Mouse (Mus musculus) MEL (cell line): ENCODE results near the gene Negr1. TPM values are rescaled to one million over a fixed set of nuclear protein-coding genes. Genes with fewer than 3 reads are reported as not detected.

Experiments
- DNase-seq: peaks from one replicate; pipeline ENCODE4 v3.0.0; 2011; ENCODE audit warnings: low read depth, low spot score
- H3K27ac ChIP-seq: 2 replicates; pipeline ENCODE4 v1.5.1; 2012; ENCODE audit warnings: low read depth, mild to moderate bottlenecking, control low read depth, low read length, moderate library complexity; ENCODE audit not compliant: control insufficient read depth
- H3K27me3 ChIP-seq, 2 experiments: fragments of 150-350 bp in 1 of 2; sonication (generic) in 1 of 2; 2 replicates each; pipeline ENCODE4 v1.6.1; 2012; ENCODE audit warnings: low read length in 2 of 2, mild to moderate bottlenecking in 2 of 2, improper control_type of control experiment in 1 of 2, moderate library complexity in 1 of 2; ENCODE audit not compliant: insufficient read depth in 2 of 2, control insufficient read depth in 1 of 2
- H3K36me3 ChIP-seq, 2 experiments: 2 replicates each; pipeline ENCODE4 v1.6.1; 2012 to 2014; ENCODE audit warnings: low read length in 2 of 2, improper control_type of control experiment in 1 of 2, inconsistent platforms in 1 of 2, mild to moderate bottlenecking in 1 of 2; ENCODE audit not compliant: insufficient read depth in 2 of 2, control insufficient read depth in 1 of 2
- H3K4me1 ChIP-seq, 2 experiments: fragments of 150-350 bp in 1 of 2; sonication (generic) in 1 of 2; 2 replicates each; pipeline ENCODE4 v1.6.1; 2012; ENCODE audit warnings: low read length in 2 of 2, improper control_type of control experiment in 1 of 2, mild to moderate bottlenecking in 1 of 2; ENCODE audit not compliant: insufficient read depth in 2 of 2, control insufficient read depth in 1 of 2
- H3K4me3 ChIP-seq, 2 experiments: fragments of 150-350 bp in 1 of 2; sonication (generic) in 1 of 2; 2 replicates each; pipeline ENCODE4 v1.5.1; 2012; ENCODE audit warnings: low read depth in 2 of 2, low read length in 2 of 2, mild to moderate bottlenecking in 2 of 2, moderate library complexity in 2 of 2, control low read depth in 1 of 2, improper control_type of control experiment in 1 of 2; ENCODE audit not compliant: control insufficient read depth in 1 of 2, insufficient read depth in 1 of 2
- H3K79me2 ChIP-seq: 2 replicates; pipeline ENCODE4 v1.6.1; 2012; ENCODE audit warnings: mild to moderate bottlenecking, low read length, moderate library complexity; ENCODE audit not compliant: control insufficient read depth, poor library complexity, insufficient read depth
- H3K9ac ChIP-seq: 2 replicates; pipeline ENCODE4 v1.6.1; 2012; ENCODE audit warnings: low read depth, mild to moderate bottlenecking, control low read depth, low read length, moderate library complexity; ENCODE audit not compliant: control insufficient read depth, poor library complexity, severe bottlenecking
- H3K9me3 ChIP-seq: fragments of 150-350 bp; sonication (generic); replicated peaks from 2 replicates; pipeline ENCODE4 v1.6.1; 2012; ENCODE audit warnings: mild to moderate bottlenecking, low read length, improper control_type of control experiment, moderate library complexity; ENCODE audit not compliant: insufficient read depth
- ELF1 ChIP-seq: IDR thresholded peaks from 2 replicates; pipeline ENCODE4 v1.6.1; 2014; ENCODE audit warnings: low read depth, mild to moderate bottlenecking, inconsistent platforms, low read length, improper control_type of control experiment, moderate library complexity
- ETS1 ChIP-seq: IDR thresholded peaks from 2 replicates; pipeline ENCODE4 v1.6.1; 2012; ENCODE audit warnings: low read depth, mild to moderate bottlenecking, inconsistent platforms, low read length, improper control_type of control experiment, moderate library complexity
- GABPA ChIP-seq: IDR thresholded peaks from 2 replicates; pipeline ENCODE4 v1.6.1; 2012; ENCODE audit warnings: low read depth, mild to moderate bottlenecking, inconsistent platforms, low read length, improper control_type of control experiment, moderate library complexity
- GATA1 ChIP-seq: IDR thresholded peaks from 2 replicates; pipeline ENCODE4 v1.6.1; 2011; ENCODE audit warnings: low read depth, low read length, improper control_type of control experiment
- JUND ChIP-seq: IDR thresholded peaks from 2 replicates; pipeline ENCODE4 v1.6.1; 2011; ENCODE audit warnings: low read depth, mild to moderate bottlenecking, improper control_type of control experiment, low read length
- KAT2A ChIP-seq: conservative IDR thresholded peaks from 2 replicates; pipeline ENCODE4 v1.6.1; 2012; ENCODE audit warnings: low read depth, low read length, improper control_type of control experiment, inconsistent platforms
- MAFK ChIP-seq: IDR thresholded peaks from 2 replicates; pipeline ENCODE4 v1.6.1; 2011; ENCODE audit warnings: low read depth, mild to moderate bottlenecking, low read length, improper control_type of control experiment, borderline replicate concordance
- MAX ChIP-seq: IDR thresholded peaks from 2 replicates; pipeline ENCODE4 v1.6.1; 2011; ENCODE audit warnings: low read length, improper control_type of control experiment
- MEF2A ChIP-seq: IDR thresholded peaks from 2 replicates; pipeline ENCODE4 v1.6.1; 2014; ENCODE audit warnings: low read depth, mild to moderate bottlenecking, inconsistent platforms, low read length, improper control_type of control experiment; ENCODE audit not compliant: poor library complexity, insufficient replicate concordance, severe bottlenecking; ENCODE audit errors: extremely low read depth
- MYC ChIP-seq: IDR thresholded peaks from 2 replicates; pipeline ENCODE4 v1.6.1; 2011; ENCODE audit warnings: low read depth, mild to moderate bottlenecking, low read length, improper control_type of control experiment, moderate library complexity
- NELFE ChIP-seq: IDR thresholded peaks from 2 replicates; pipeline ENCODE4 v1.6.1; 2011; ENCODE audit warnings: low read depth, low read length, improper control_type of control experiment
- NRF1 ChIP-seq: IDR thresholded peaks from 2 replicates; pipeline ENCODE4 v1.6.1; 2014; ENCODE audit warnings: low read depth, mild to moderate bottlenecking, inconsistent platforms, low read length, improper control_type of control experiment, moderate library complexity; ENCODE audit not compliant: poor library complexity, insufficient read depth, severe bottlenecking
- POLR2A ChIP-seq, 2 experiments: IDR thresholded peaks; 2 replicates each; pipeline ENCODE4 v1.6.1; 2011 to 2012; ENCODE audit warnings: low read length in 2 of 2, mild to moderate bottlenecking in 2 of 2, control low read depth in 1 of 2, improper control_type of control experiment in 1 of 2, low read depth in 1 of 2, moderate library complexity in 1 of 2; ENCODE audit not compliant: control insufficient read depth in 1 of 2, insufficient read depth in 1 of 2, poor library complexity in 1 of 2
- POLR2AphosphoS2 ChIP-seq: IDR thresholded peaks from 2 replicates; pipeline ENCODE4 v1.6.1; 2011; ENCODE audit warnings: low read length, improper control_type of control experiment
- POLR2AphosphoS5 ChIP-seq: IDR thresholded peaks from 2 replicates; pipeline ENCODE4 v1.6.1; 2012; ENCODE audit warnings: low read depth, borderline replicate concordance, mild to moderate bottlenecking, inconsistent platforms, low read length, moderate library complexity, mixed read lengths
- RAD21 ChIP-seq: IDR thresholded peaks from 2 replicates; pipeline ENCODE4 v1.6.1; 2011; ENCODE audit warnings: mild to moderate bottlenecking, low read depth, low read length, improper control_type of control experiment
- RCOR1 ChIP-seq: IDR thresholded peaks from 2 replicates; pipeline ENCODE4 v1.6.1; 2012; ENCODE audit warnings: low read depth, mild to moderate bottlenecking, inconsistent platforms, low read length, improper control_type of control experiment
- SIN3A ChIP-seq: IDR thresholded peaks from 2 replicates; pipeline ENCODE4 v1.6.1; 2012; ENCODE audit warnings: low read length, improper control_type of control experiment, inconsistent platforms
- SMC3 ChIP-seq: IDR thresholded peaks from 2 replicates; pipeline ENCODE4 v1.6.1; 2011; ENCODE audit warnings: low read depth, low read length, improper control_type of control experiment
- TBP ChIP-seq: IDR thresholded peaks from 2 replicates; pipeline ENCODE4 v1.8.0; 2011; ENCODE audit warnings: low read depth, low read length, improper control_type of control experiment
- TCF12 ChIP-seq: IDR thresholded peaks from 2 replicates; pipeline ENCODE4 v1.6.1; 2014; ENCODE audit warnings: low read depth, mild to moderate bottlenecking, inconsistent platforms, low read length, improper control_type of control experiment, moderate library complexity
- USF1 ChIP-seq: IDR thresholded peaks from 2 replicates; pipeline ENCODE4 v1.6.1; 2014; ENCODE audit warnings: low read depth, mild to moderate bottlenecking, inconsistent platforms, low read length, improper control_type of control experiment, moderate library complexity
- ZC3H11A ChIP-seq: IDR thresholded peaks from 2 replicates; pipeline ENCODE4 v1.6.1; 2012; ENCODE audit warnings: low read depth, mild to moderate bottlenecking, inconsistent platforms, low read length, improper control_type of control experiment
- ZMIZ1 ChIP-seq: IDR thresholded peaks from 2 replicates; pipeline ENCODE4 v1.6.1; 2012; ENCODE audit warnings: low read depth, mild to moderate bottlenecking, inconsistent platforms, low read length, improper control_type of control experiment, moderate library complexity
- ZNF384 ChIP-seq: IDR thresholded peaks from 2 replicates; pipeline ENCODE4 v1.6.1; 2012; ENCODE audit warnings: low read depth, mild to moderate bottlenecking, inconsistent platforms, low read length, improper control_type of control experiment
- polyA plus RNA-seq, 2 experiments: library from polyadenylated mRNA; stranded (reverse) in 1 of 2; unstranded in 1 of 2; fragments of >175 nt in 1 of 2; fragments of >200 nt in 1 of 2; gene quantifications; 2 replicates each; pipeline versions ENCODE4 v1.2.1 to v1.2.4; 2012; ENCODE audit warnings: low replicate concordance in 2 of 2, low read depth in 1 of 2; ENCODE audit not compliant: insufficient read length in 2 of 2, insufficient read depth in 1 of 2, missing spikeins in 1 of 2
- total RNA-seq: library from RNA; depleted of rRNA; stranded (reverse); fragments of 300-350 nt; gene quantifications from 2 replicates; pipeline ENCODE4 v1.2.3, GENCODE M21; 2012

Gene Negr1
- total and polyA plus RNA-seq, 3 experiments: not detected

- TF ChIP-seq MAX: no peak
- TF ChIP-seq ZNF384: no peak
- no peak for TF ChIP-seq MYC
- no peak for TF ChIP-seq ETS1
- TF ChIP-seq KAT2A: no peak
- no peak for TF ChIP-seq MAFK
- TF ChIP-seq NELFE: no peak
- TF ChIP-seq SIN3A: no peak
- no peak for TF ChIP-seq JUND
- TF ChIP-seq GATA1: no peak
- no peak for TF ChIP-seq POLR2AphosphoS2
- no peak for TF ChIP-seq NRF1
- TF ChIP-seq USF1: no peak
- TF ChIP-seq ZC3H11A: no peak
- TF ChIP-seq RCOR1: no peak
- TF ChIP-seq RAD21: no peak
- no peak for TF ChIP-seq TCF12
- TF ChIP-seq POLR2A (IDR thresholded peaks at IDR 0.05; ENCODE audit: control insufficient read depth in 1 of 2, insufficient read depth in 1 of 2, low read depth in 1 of 2, low read length in 2 of 2, poor library complexity in 1 of 2): no peak
- H3K27me3 ChIP-seq: no peaks in the 10 kb centered on the region
- H3K27ac ChIP-seq: no peak overlapping the region
- H3K4me3 ChIP-seq: no peak overlapping the region
- H3K79me2 ChIP-seq: no peaks in the 10 kb centered on the region
- no peaks in the 10 kb centered on the region for H3K36me3 ChIP-seq
- no peaks in the 10 kb centered on the region for H3K4me1 ChIP-seq
- DNase-seq: no peak
- no peaks in the 10 kb centered on the region for H3K9me3 ChIP-seq
- no peak overlapping the region for H3K9ac ChIP-seq
Observed at GRCm38 (mm10) chr3:157255446-157255845, 693.9 kb downstream of the Negr1 start.

- TF ChIP-seq SMC3 (no peak), TCF12 (no peak), TBP (no peak), SIN3A (no peak), ELF1 (no peak), GABPA (no peak), KAT2A (no peak), MEF2A (no peak), ZMIZ1 (no peak), POLR2AphosphoS5 (no peak)
- no peak for DNase-seq
- Histone ChIP-seq H3K4me1 (no peaks in the 10 kb centered on the region), H3K36me3 (no peaks in the 10 kb centered on the region), H3K9me3 (no peaks in the 10 kb centered on the region), H3K4me3 (no peak overlapping the region), H3K27ac (no peak overlapping the region), H3K9ac (no peak overlapping the region), H3K27me3 (no peaks in the 10 kb centered on the region), H3K79me2 (no peaks in the 10 kb centered on the region)
Observed at GRCm38 (mm10) chr3:157255863-157256262, 694.3 kb downstream of the Negr1 start.
